In genomic region chr1:144766218-144766617, GRCm38 (mm10) we compare ENCODE assay signal across 22 mouse cellular contexts. TPM values are rescaled to one million over a fixed set of nuclear protein-coding genes. Genes with fewer than 3 reads are reported as not detected.
A peak's percentile ranks its signal among the peaks of the same experiment; 100 is the strongest.
DNase-seq lines count a peak whose midpoint lies in the region; ATAC-seq and TF ChIP-seq lines count a peak whose summit lies in the region.
"Had no signal": no experiment of that assay in that cellular context is flagged by ENCODE, and none has a peak within 500 bp of the region (broad histone marks: within the 10 kb centered on the region; RNA-seq: fewer than 3 reads in every experiment).

No protein-coding gene starts in this region.

- DNase-seq in 416B (ENCODE audit: low read depth) (peak; percentile 72), MEL (ENCODE audit: low read depth, low spot score) (peak; percentile 44)
- peak; percentile 4 to 7 for DNase-seq in monocyte, adult 2 months (ENCODE audit: low read depth in 1 of 2, low spot score in 2 of 2)
- DNase-seq in cerebellum, adult 2 months, result no peak
- DNase-seq in T-cell, adult 2 months (ENCODE audit: low spot score), result no peak
- DNase-seq: cerebellum, adult 18-20 months; cerebellum, postnatal 25 days; embryo, embryonic 11 days; gastrocnemius, postnatal 10 days; heart, postnatal 4 days; kidney, adult 8-10 months; kidney, postnatal 10 days; thymus, postnatal 36 days had no signal

- H3K4me1 ChIP-seq in MEL (ENCODE audit: control insufficient read depth in 1 of 2, insufficient read depth in 2 of 2, low read length in 2 of 2), result 0 out of 4 replicates have a peak, but pooled peaks cover 0 to 2% of the 10 kb centered on the region in 2 experiments
- H3K4me1 ChIP-seq in cerebellum, adult 2 months (ENCODE audit: control insufficient read depth, insufficient read depth, low read length), result no peaks in the 10 kb centered on the region
- H3K4me1 ChIP-seq: heart, embryonic 15.5 days; hindbrain, embryonic 15.5 days had no signal

- TF ChIP-seq POLR2A in MEL (IDR thresholded peaks at IDR 0.05; ENCODE audit: control insufficient read depth in 1 of 2, insufficient read depth in 1 of 2, low read depth in 1 of 2, low read length in 2 of 2, poor library complexity in 1 of 2), result no peak
- TF ChIP-seq POLR2A in cerebellum, adult 2 months (IDR thresholded peaks at IDR 0.05; ENCODE audit: borderline replicate concordance, insufficient read depth, low read length), result no peak

- no peak for TF ChIP-seq RAD21 in MEL (IDR thresholded peaks at IDR 0.05; ENCODE audit: low read depth, low read length)

- H3K36me3 ChIP-seq in MEL (ENCODE audit: control insufficient read depth in 1 of 2, insufficient read depth in 2 of 2, low read length in 2 of 2), result no peaks in the 10 kb centered on the region
- H3K36me3 ChIP-seq: heart, embryonic 15.5 days; hindbrain, embryonic 15.5 days had no signal

- no peaks in the 10 kb centered on the region for H3K27me3 ChIP-seq in MEL (ENCODE audit: control insufficient read depth in 1 of 2, insufficient read depth in 2 of 2, low read length in 2 of 2)
- no peaks in the 10 kb centered on the region for H3K27me3 ChIP-seq in cerebellum, adult 2 months (ENCODE audit: control insufficient read depth, insufficient read depth, low read length)
- H3K27me3 ChIP-seq: heart, embryonic 15.5 days; hindbrain, embryonic 15.5 days had no signal

- TF ChIP-seq EP300 in MEL (IDR thresholded peaks at IDR 0.05; ENCODE audit: low read depth in 1 of 2, low read length in 2 of 2), result no peak

- no peaks in the 10 kb centered on the region for H3K9me3 ChIP-seq in MEL (replicated peaks; ENCODE audit: insufficient read depth, low read length)
- H3K9me3 ChIP-seq: heart, embryonic 15.5 days; hindbrain, embryonic 15.5 days had no signal

- no peak overlapping the region for H3K9ac ChIP-seq in MEL (ENCODE audit: control insufficient read depth, low read depth, low read length, poor library complexity, severe bottlenecking)
- H3K9ac ChIP-seq: heart, embryonic 15.5 days; hindbrain, embryonic 15.5 days had no signal

- no peaks in the 10 kb centered on the region for H3K79me2 ChIP-seq in MEL (ENCODE audit: control insufficient read depth, insufficient read depth, low read length, poor library complexity)

- 45% methylated on average over 2 of the region's 2 CpGs for WGBS in cerebellum, adult 2 months

- H3K4me3 ChIP-seq in MEL (ENCODE audit: control insufficient read depth in 1 of 2, insufficient read depth in 1 of 2, low read depth in 2 of 2, low read length in 2 of 2), result no peak overlapping the region
- no peak overlapping the region for H3K4me3 ChIP-seq in cerebellum, adult 2 months (replicated peaks; ENCODE audit: insufficient read depth, low read depth, low read length)
- H3K4me3 ChIP-seq: heart, embryonic 15.5 days; hindbrain, embryonic 15.5 days had no signal

- no peak for TF ChIP-seq CTCF in MEL (IDR thresholded peaks at IDR 0.05 in 2 of 3, conservative IDR thresholded peaks at IDR 0.05 in 1 of 3; ENCODE audit: control insufficient read depth in 1 of 3, insufficient read depth in 1 of 3, low read depth in 2 of 3, low read length in 3 of 3, poor library complexity in 1 of 3, severe bottlenecking in 1 of 3)
- TF ChIP-seq CTCF in cerebellum, adult 2 months (IDR thresholded peaks at IDR 0.05; ENCODE audit: borderline replicate concordance, insufficient read depth, low read depth, low read length), result no peak

- no peak overlapping the region for H3K27ac ChIP-seq in MEL (ENCODE audit: control insufficient read depth, low read depth, low read length)
- H3K27ac ChIP-seq in cerebellum, adult 2 months (ENCODE audit: insufficient read depth, low read length), result no peak overlapping the region
- H3K27ac ChIP-seq: heart, embryonic 15.5 days; hindbrain, embryonic 15.5 days had no signal

- peak; percentile 96 to 97 for ATAC-seq in hematopoietic stem cell, adult 5-6 weeks (replicated peaks in 1 of 2; ENCODE audit: insufficient read depth in 1 of 2, low FRiP score in 2 of 2, low TSS enrichment in 1 of 2, low read depth in 1 of 2, poor library complexity in 2 of 2, severe bottlenecking in 2 of 2)
- no peak for ATAC-seq in cerebellum, adult (ENCODE audit: insufficient number of reproducible peaks, low FRiP score, low TSS enrichment)
- ATAC-seq: forebrain, embryonic 14.5 days had no signal

TF ChIP-seq in MEL, 35 proteins besides CTCF, POLR2A, EP300 and RAD21:
- TF ChIP-seq ZMIZ1 (IDR thresholded peaks at IDR 0.05; ENCODE audit: low read depth, low read length), result no peak
- TF ChIP-seq MXI1 (IDR thresholded peaks at IDR 0.05; ENCODE audit: low read depth, low read length), result no peak
- no peak for TF ChIP-seq ETS1 (IDR thresholded peaks at IDR 0.05; ENCODE audit: low read depth, low read length)
- no peak for TF ChIP-seq MYB (IDR thresholded peaks at IDR 0.05; ENCODE audit: low read depth, low read length)
- no peak for TF ChIP-seq KAT2A (conservative IDR thresholded peaks at IDR 0.05; ENCODE audit: low read depth, low read length)
- no peak for TF ChIP-seq POLR2AphosphoS5 (IDR thresholded peaks at IDR 0.05; ENCODE audit: borderline replicate concordance, low read depth, low read length)
- no peak for TF ChIP-seq MAFK (IDR thresholded peaks at IDR 0.05; ENCODE audit: borderline replicate concordance, low read depth, low read length)
- TF ChIP-seq JUND (IDR thresholded peaks at IDR 0.05; ENCODE audit: low read depth, low read length), result no peak
- TF ChIP-seq CHD2 (IDR thresholded peaks at IDR 0.05; ENCODE audit: low read length), result no peak
- no peak for TF ChIP-seq TBP (IDR thresholded peaks at IDR 0.05; ENCODE audit: low read depth, low read length)
- no peak for TF ChIP-seq MEF2A (IDR thresholded peaks at IDR 0.05; ENCODE audit: extremely low read depth, insufficient replicate concordance, low read depth, low read length, poor library complexity, severe bottlenecking)
- no peak for TF ChIP-seq NELFE (IDR thresholded peaks at IDR 0.05; ENCODE audit: low read depth, low read length)

RNA-seq across cellular contexts. Expression of gene Rgs18, which starts 9.0 kb away (rescaled TPM):
- total RNA-seq in MEL (2012; rRNA removed), result 4.9 and 6.4 TPM in 2 replicates
- polyA plus RNA-seq in MEL (2012; ENCODE audit: insufficient read depth in 1 of 2, insufficient read length in 2 of 2, low read depth in 1 of 2, low replicate concordance in 2 of 2, missing spikeins in 1 of 2), result 1 to 10 TPM in 1 of 2 experiments, not detected in 1; 3.8 TPM
- total RNA-seq in hematopoietic stem cell, adult 5-6 weeks (2017), result 179 and 213 TPM in 2 replicates
- 0.06 and 0.13 TPM in 2 replicates for polyA plus RNA-seq in cerebellum, adult 2 months (2012; rRNA removed)
- total RNA-seq: midbrain, postnatal 0 days had no signal
- polyA plus RNA-seq: C2C12; liver, adult 2 months; small intestine, adult 2 months had no signal

Comparison
In these comparisons a context has a peak if more than half of its experiments do, and no peak if none do; other contexts are left out.
1. DNase-seq: peak in 416B (single experiment), MEL (single experiment) and monocyte, adult 2 months (2 of 2); none in cerebellum, adult 2 months (0 of 2) and T-cell, adult 2 months (single experiment).
2. RNA of gene Rgs18, which starts 9.0 kb away (total RNA-seq): 179 to 213 TPM in hematopoietic stem cell, adult 5-6 weeks; 4.9 to 6.4 TPM in MEL; every median in the first group is over 10 times any median in the second.